ENCODE assay signal across 11 mouse cellular contexts in the genomic region with DNA sequence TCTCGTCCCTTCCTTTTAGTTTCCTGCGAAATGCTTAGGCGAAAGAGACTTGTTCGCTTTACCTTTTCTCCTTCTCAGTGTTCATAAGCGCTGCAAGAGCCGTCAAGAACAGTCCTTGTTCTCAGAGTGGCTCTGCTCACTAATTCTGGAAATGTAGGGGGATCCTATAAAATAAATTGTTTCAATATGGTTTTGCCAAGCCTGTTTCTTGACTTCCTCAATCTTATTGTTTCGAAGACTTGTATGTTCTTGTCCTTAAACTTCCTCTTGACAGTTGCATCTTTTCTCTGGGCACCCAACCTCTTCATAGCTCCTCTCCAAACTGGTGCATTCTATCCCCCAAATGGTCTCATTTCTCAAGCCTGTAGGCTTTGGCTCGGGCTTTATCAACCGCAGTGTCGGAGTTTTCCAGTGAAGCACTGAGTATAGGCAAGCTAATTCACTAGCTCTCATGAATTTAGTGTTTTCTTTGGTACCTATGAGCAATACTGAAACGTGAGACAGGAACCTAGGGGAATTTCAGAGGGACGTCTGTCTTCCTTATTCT. TPM values are rescaled to one million over a fixed set of nuclear protein-coding genes. Genes with fewer than 3 reads are reported as not detected.
A peak's percentile ranks its signal among the peaks of the same experiment; 100 is the strongest.
DNase-seq lines count a peak whose midpoint lies in the region; ATAC-seq and TF ChIP-seq lines count a peak whose summit lies in the region.
"Had no signal": no experiment of that assay in that cellular context is flagged by ENCODE, and none has a peak within 500 bp of the region (broad histone marks: within the 10 kb centered on the region; RNA-seq: fewer than 3 reads in every experiment).

No protein-coding gene starts in this region.

- H3K27ac ChIP-seq in cerebellum, adult 2 months (ENCODE audit: insufficient read depth, low read length), result peak overlapping the region; percentile 100
- H3K27ac ChIP-seq in forebrain, embryonic 13.5 days, result peak overlapping the region; percentile 76; the same call in 1 of the 2 replicates
- H3K27ac ChIP-seq in limb, embryonic 11.5 days (replicated peaks; ENCODE audit: low read depth, low read length), result peak overlapping the region; percentile 80
- peak overlapping the region; percentile 67 for H3K27ac ChIP-seq in neural tube, embryonic 13.5 days (replicated peaks)
- no peak overlapping the region for H3K27ac ChIP-seq in thymus, adult 2 months (ENCODE audit: control insufficient read depth, insufficient read depth, low read length)
- H3K27ac ChIP-seq: liver, embryonic 15.5 days had no signal

- peak overlapping the region; percentile 57 for H3K4me2 ChIP-seq in forebrain, embryonic 13.5 days
- peak overlapping the region; percentile 40 for H3K4me2 ChIP-seq in limb, embryonic 11.5 days (ENCODE audit: low read depth, severe bottlenecking)
- peak overlapping the region; percentile 62 for H3K4me2 ChIP-seq in neural tube, embryonic 13.5 days
- H3K4me2 ChIP-seq: liver, embryonic 15.5 days had no signal

- peak overlapping the region; percentile 45; the same call in 1 of the 2 replicates for H3K9ac ChIP-seq in forebrain, embryonic 13.5 days
- no peak overlapping the region for H3K9ac ChIP-seq in limb, embryonic 11.5 days (ENCODE audit: low read length)
- peak overlapping the region; percentile 34 for H3K9ac ChIP-seq in neural tube, embryonic 13.5 days
- H3K9ac ChIP-seq: liver, embryonic 15.5 days had no signal

- no peaks in the 10 kb centered on the region for H3K36me3 ChIP-seq in forebrain, embryonic 13.5 days (ENCODE audit: poor library complexity, severe bottlenecking)
- H3K36me3 ChIP-seq in limb, embryonic 11.5 days (ENCODE audit: control insufficient read depth, insufficient read depth, low read length), result no peaks in the 10 kb centered on the region
- no peaks in the 10 kb centered on the region for H3K36me3 ChIP-seq in neural tube, embryonic 13.5 days
- H3K36me3 ChIP-seq in thymus, adult 2 months (ENCODE audit: control insufficient read depth, insufficient read depth, low read length), result no peaks in the 10 kb centered on the region
- H3K36me3 ChIP-seq: liver, embryonic 15.5 days had no signal

- peak; percentile 60 to 62 for DNase-seq in cerebellum, adult 2 months
- DNase-seq in cerebellum, adult 11 months, result no peak
- DNase-seq in limb, embryonic 11.5 days (ENCODE audit: low spot score), result peak; percentile 59
- DNase-seq in right cerebral cortex, postnatal 4 days, result no peak
- no peak for DNase-seq in thymus, adult 2 months
- DNase-seq in layer of hippocampus, adult 18-20 months (ENCODE audit: low spot score in 2 of 2), result no peak

- TF ChIP-seq POLR2A in cerebellum, adult 2 months (IDR thresholded peaks at IDR 0.05; ENCODE audit: borderline replicate concordance, insufficient read depth, low read length), result no peak
- TF ChIP-seq POLR2A in thymus, adult 2 months (IDR thresholded peaks at IDR 0.05; ENCODE audit: control insufficient read depth, extremely low read depth, insufficient read depth, low read length, poor library complexity), result no peak

- no peak for TF ChIP-seq CTCF in cerebellum, adult 2 months (IDR thresholded peaks at IDR 0.05; ENCODE audit: borderline replicate concordance, insufficient read depth, low read depth, low read length)
- no peak for TF ChIP-seq CTCF in thymus, adult 2 months (IDR thresholded peaks at IDR 0.05; ENCODE audit: borderline replicate concordance, control insufficient read depth, extremely low read depth, insufficient read depth, low read length, poor library complexity)

- WGBS in cerebellum, adult 2 months, result 4% methylated on average over 12 of the region's 12 CpGs
- whole genome bisulfite sequencing in forebrain, embryonic 13.5 days, result 8% methylated on average over 12 of the region's 12 CpGs
- under 1% methylated on average over 12 of the region's 12 CpGs for WGBS in limb, embryonic 11.5 days
- 5% methylated on average over 12 of the region's 12 CpGs for WGBS in neural tube, embryonic 13.5 days
- WGBS in thymus, adult 2 months, result 10% methylated on average over 12 of the region's 12 CpGs

- H3K4me1 ChIP-seq in cerebellum, adult 2 months (ENCODE audit: control insufficient read depth, insufficient read depth, low read length), result no peaks in the 10 kb centered on the region
- peaks cover 60% of the 10 kb centered on the region for H3K4me1 ChIP-seq in forebrain, embryonic 13.5 days
- peaks cover 36% of the 10 kb centered on the region for H3K4me1 ChIP-seq in limb, embryonic 11.5 days (ENCODE audit: control insufficient read depth, insufficient read depth, low read length)
- H3K4me1 ChIP-seq in neural tube, embryonic 13.5 days (replicated peaks), result peaks cover 24% of the 10 kb centered on the region
- H3K4me1 ChIP-seq in thymus, adult 2 months (replicated peaks; ENCODE audit: control insufficient read depth, insufficient read depth, low read length), result 0 out of 2 replicates have a peak, but pooled peaks cover 4% of the 10 kb centered on the region

- no peaks in the 10 kb centered on the region for H3K27me3 ChIP-seq in cerebellum, adult 2 months (ENCODE audit: control insufficient read depth, insufficient read depth, low read length)
- H3K27me3 ChIP-seq in forebrain, embryonic 13.5 days, result peaks cover 75% of the 10 kb centered on the region
- H3K27me3 ChIP-seq in limb, embryonic 11.5 days (ENCODE audit: control insufficient read depth, insufficient read depth, low read length), result peaks cover 37% of the 10 kb centered on the region
- peaks cover 89% of the 10 kb centered on the region for H3K27me3 ChIP-seq in neural tube, embryonic 13.5 days
- peaks cover 34% of the 10 kb centered on the region for H3K27me3 ChIP-seq in thymus, adult 2 months (ENCODE audit: control insufficient read depth, insufficient read depth, low read length)
- H3K27me3 ChIP-seq: Patski had no signal

- H3K9me3 ChIP-seq in forebrain, embryonic 13.5 days (replicated peaks), result no peaks in the 10 kb centered on the region
- no peaks in the 10 kb centered on the region for H3K9me3 ChIP-seq in limb, embryonic 11.5 days (ENCODE audit: control insufficient read depth, low read length)
- H3K9me3 ChIP-seq in neural tube, embryonic 13.5 days, result no peaks in the 10 kb centered on the region
- H3K9me3 ChIP-seq: liver, embryonic 15.5 days had no signal

- no peak for ATAC-seq in forebrain, embryonic 13.5 days
- no peak for ATAC-seq in limb, embryonic 11.5 days (ENCODE audit: insufficient number of reproducible peaks, low FRiP score, low TSS enrichment, low read depth)
- ATAC-seq in neural tube, embryonic 13.5 days (ENCODE audit: low read depth), result no peak
- ATAC-seq: Patski had no signal

- H3K4me3 ChIP-seq in cerebellum, adult 2 months (replicated peaks; ENCODE audit: insufficient read depth, low read depth, low read length), result peak overlapping the region; percentile 97
- H3K4me3 ChIP-seq in forebrain, embryonic 13.5 days, result peak overlapping the region; percentile 17
- H3K4me3 ChIP-seq in limb, embryonic 11.5 days (ENCODE audit: low read depth, low read length), result 0 out of 2 replicates have a peak overlapping the region, but pooled peaks have one; percentile 1
- H3K4me3 ChIP-seq in neural tube, embryonic 13.5 days, result no peak overlapping the region; the same call in 1 of the 2 replicates
- no peak overlapping the region for H3K4me3 ChIP-seq in thymus, adult 2 months (ENCODE audit: control insufficient read depth, insufficient read depth, low read length)
- H3K4me3 ChIP-seq: liver, embryonic 15.5 days had no signal

RNA-seq across cellular contexts. Expression of gene Gm10837, which starts 4.7 kb away (rescaled TPM):
- polyA plus RNA-seq in cerebellum, adult 2 months (2012; rRNA removed), result 2.7 TPM in 2 replicates
- polyA plus RNA-seq in forebrain, embryonic 13.5 days (2015; fragmentation: Nextera tagmentation; extraction: Ambion mirVana), result 0.48 and 0.56 TPM in 2 replicates
- polyA plus RNA-seq in limb, embryonic 11.5 days (2014; fragmentation: Nextera tagmentation; extraction: Ambion mirVana), result 0.16 and 0.19 TPM in 2 replicates
- polyA plus RNA-seq in neural tube, embryonic 13.5 days (2015; fragmentation: Nextera tagmentation; extraction: Ambion mirVana), result 0.19 and 0.29 TPM in 2 replicates
- not detected in 2 replicates for polyA plus RNA-seq in thymus, adult 2 months (2012; rRNA removed)
- not detected for total RNA-seq in layer of hippocampus, adult 18-20 months (2021)
- polyA plus RNA-seq: heart, embryonic 16.5 days; liver, embryonic 15.5 days; Patski had no signal

RNA-seq across cellular contexts. Expression of gene Zic2, which starts 10.5 kb away (rescaled TPM):
- 157 and 186 TPM in 2 replicates for polyA plus RNA-seq in cerebellum, adult 2 months (2012; rRNA removed)
- polyA plus RNA-seq in forebrain, embryonic 13.5 days (2015; fragmentation: Nextera tagmentation; extraction: Ambion mirVana), result 10.1 and 12.0 TPM in 2 replicates
- 5.1 and 5.6 TPM in 2 replicates for polyA plus RNA-seq in limb, embryonic 11.5 days (2014; fragmentation: Nextera tagmentation; extraction: Ambion mirVana)
- polyA plus RNA-seq in neural tube, embryonic 13.5 days (2015; fragmentation: Nextera tagmentation; extraction: Ambion mirVana), result 8.2 and 10.2 TPM in 2 replicates
- polyA plus RNA-seq in thymus, adult 2 months (2012; rRNA removed), result not detected in 2 replicates
- 10 to 100 TPM; 16.1 to 18.7 TPM for total RNA-seq in layer of hippocampus, adult 18-20 months (2021)
- polyA plus RNA-seq: heart, embryonic 16.5 days; liver, embryonic 15.5 days had no signal

RNA-seq across cellular contexts. Expression of gene Zic5, which starts 20.2 kb away (rescaled TPM):
- 27.5 and 30.4 TPM in 2 replicates for polyA plus RNA-seq in cerebellum, adult 2 months (2012; rRNA removed)
- polyA plus RNA-seq in forebrain, embryonic 13.5 days (2015; fragmentation: Nextera tagmentation; extraction: Ambion mirVana), result 17.3 and 19.5 TPM in 2 replicates
- polyA plus RNA-seq in limb, embryonic 11.5 days (2014; fragmentation: Nextera tagmentation; extraction: Ambion mirVana), result 11.3 and 12.5 TPM in 2 replicates
- 8.4 and 8.6 TPM in 2 replicates for polyA plus RNA-seq in neural tube, embryonic 13.5 days (2015; fragmentation: Nextera tagmentation; extraction: Ambion mirVana)
- not detected in 2 replicates for polyA plus RNA-seq in thymus, adult 2 months (2012; rRNA removed)
- total RNA-seq in layer of hippocampus, adult 18-20 months (2021), result 1 to 10 TPM; 3.0 to 5.1 TPM
- polyA plus RNA-seq: heart, embryonic 16.5 days; liver, embryonic 15.5 days had no signal

RNA-seq across cellular contexts. Expression of gene Gm5089, which starts 34.8 kb away (rescaled TPM):
- polyA plus RNA-seq in cerebellum, adult 2 months (2012; rRNA removed), result 0.49 TPM in 2 replicates
- polyA plus RNA-seq in forebrain, embryonic 13.5 days (2015; fragmentation: Nextera tagmentation; extraction: Ambion mirVana), result 1.6 and 2.1 TPM in 2 replicates
- 0.24 and 0.33 TPM in 2 replicates for polyA plus RNA-seq in limb, embryonic 11.5 days (2014; fragmentation: Nextera tagmentation; extraction: Ambion mirVana)
- polyA plus RNA-seq in neural tube, embryonic 13.5 days (2015; fragmentation: Nextera tagmentation; extraction: Ambion mirVana), result 0.46 and 0.62 TPM in 2 replicates
- not detected in 2 replicates for polyA plus RNA-seq in thymus, adult 2 months (2012; rRNA removed)
- total RNA-seq in layer of hippocampus, adult 18-20 months (2021), result under 1 TPM; 0.30 to 0.38 TPM
- polyA plus RNA-seq: heart, embryonic 16.5 days; liver, embryonic 15.5 days; Patski had no signal

RNA-seq across cellular contexts. Expression of gene Pcca, which starts 48.4 kb away (rescaled TPM):
- polyA plus RNA-seq in cerebellum, adult 2 months (2012; rRNA removed), result 68.3 and 84.5 TPM in 2 replicates
- 25.2 and 27.1 TPM in 2 replicates for polyA plus RNA-seq in forebrain, embryonic 13.5 days (2015; fragmentation: Nextera tagmentation; extraction: Ambion mirVana)
- polyA plus RNA-seq in limb, embryonic 11.5 days (2014; fragmentation: Nextera tagmentation; extraction: Ambion mirVana), result 36.4 and 38.8 TPM in 2 replicates
- polyA plus RNA-seq in neural tube, embryonic 13.5 days (2015; fragmentation: Nextera tagmentation; extraction: Ambion mirVana), result 28.2 and 32.0 TPM in 2 replicates
- 7.2 and 7.9 TPM in 2 replicates for polyA plus RNA-seq in thymus, adult 2 months (2012; rRNA removed)
- total RNA-seq in layer of hippocampus, adult 18-20 months (2021), result 10 to 100 TPM; 38.7 to 39.5 TPM

Comparison
In these comparisons a context has a peak if more than half of its experiments do, and no peak if none do; other contexts are left out.
1. DNase-seq: peak in cerebellum, adult 2 months (2 of 2) and limb, embryonic 11.5 days (single experiment); none in cerebellum, adult 11 months (single experiment), right cerebral cortex, postnatal 4 days (single experiment), thymus, adult 2 months (single experiment) and layer of hippocampus, adult 18-20 months (0 of 2).
2. H3K4me3 ChIP-seq: peak in cerebellum, adult 2 months (single experiment), forebrain, embryonic 13.5 days (single experiment) and limb, embryonic 11.5 days (single experiment); none in neural tube, embryonic 13.5 days (single experiment) and thymus, adult 2 months (single experiment).
3. RNA of gene Zic2, which starts 10.5 kb away (polyA plus RNA-seq): 157 to 186 TPM in cerebellum, adult 2 months; 10.1 to 12.0 TPM in forebrain, embryonic 13.5 days, 8.2 to 10.2 TPM in neural tube, embryonic 13.5 days, 5.1 to 5.6 TPM in limb, embryonic 11.5 days and not detected in thymus, adult 2 months; every median in the first group is over 10 times any median in the second.
4. Peak in every context shown above with its lines, with median percentiles within 50 percentile points of each other: H3K4me2 ChIP-seq.